Mouse (Mus musculus) forebrain, embryonic 15.5 days (tissue): Measurements from ENCODE around the gene Swi5. TPM values are rescaled to one million over a fixed set of nuclear protein-coding genes. Genes with fewer than 3 reads are reported as not detected.

Source experiments
- ATAC-seq: fragments of 200-750 bp; cut with Nextera tagmentation; replicated peaks from 2 replicates; pipeline ENCODE4 v1.8.0; 2017; ENCODE audit warnings: mild to moderate bottlenecking, moderate TSS enrichment, moderate library complexity
- H3K27ac ChIP-seq: fragments of 300-500 bp; sonication (generic); replicated peaks from 2 replicates; pipeline ENCODE4 v1.5.1; 2015; ENCODE audit warnings: mild to moderate bottlenecking, inconsistent platforms
- H3K27me3 ChIP-seq: fragments of 300-500 bp; sonication (generic); 2 replicates; pipeline ENCODE4 v1.6.1; 2015; ENCODE audit warnings: inconsistent platforms
- H3K36me3 ChIP-seq: fragments of 300-500 bp; sonication (generic); 2 replicates; pipeline ENCODE4 v1.6.1; 2015; ENCODE audit warnings: mild to moderate bottlenecking, inconsistent platforms
- H3K4me1 ChIP-seq: fragments of 300-500 bp; sonication (generic); 2 replicates; pipeline ENCODE4 v1.6.1; 2015; ENCODE audit warnings: inconsistent platforms
- H3K4me2 ChIP-seq: fragments of 300-500 bp; sonication (generic); replicated peaks from 2 replicates; pipeline ENCODE4 v1.6.1; 2015; ENCODE audit warnings: mild to moderate bottlenecking, inconsistent platforms
- H3K4me3 ChIP-seq: fragments of 300-500 bp; sonication (generic); 2 replicates; pipeline ENCODE4 v1.5.1; 2015; ENCODE audit warnings: mild to moderate bottlenecking, inconsistent platforms
- H3K9ac ChIP-seq: fragments of 300-500 bp; sonication (generic); replicated peaks from 2 replicates; pipeline ENCODE4 v1.6.1; 2015; ENCODE audit warnings: mild to moderate bottlenecking, inconsistent platforms
- H3K9me3 ChIP-seq: fragments of 300-500 bp; sonication (generic); 2 replicates; pipeline ENCODE4 v1.6.1; 2016; ENCODE audit warnings: inconsistent platforms
- WGBS: fragments of 180-500 bp; shearing (Covaris S2); methylation state at CpG from one replicate; pipeline ENCODE4 v1.1.7; 2015; ENCODE audit warnings: mixed read lengths; 5-methylcytosine and 5-hydroxymethylcytosine counted together
- polyA plus RNA-seq: library from polyadenylated mRNA; unstranded; fragments of >200 nt; fragmentation: Nextera tagmentation; extraction: Ambion mirVana; gene quantifications from 2 replicates; pipeline ENCODE4 v1.2.1, GENCODE M21; 2015

The Swi5 gene
- polyA plus RNA-seq, 1 experiment from 2014 or later: 369 TPM

DNA sequence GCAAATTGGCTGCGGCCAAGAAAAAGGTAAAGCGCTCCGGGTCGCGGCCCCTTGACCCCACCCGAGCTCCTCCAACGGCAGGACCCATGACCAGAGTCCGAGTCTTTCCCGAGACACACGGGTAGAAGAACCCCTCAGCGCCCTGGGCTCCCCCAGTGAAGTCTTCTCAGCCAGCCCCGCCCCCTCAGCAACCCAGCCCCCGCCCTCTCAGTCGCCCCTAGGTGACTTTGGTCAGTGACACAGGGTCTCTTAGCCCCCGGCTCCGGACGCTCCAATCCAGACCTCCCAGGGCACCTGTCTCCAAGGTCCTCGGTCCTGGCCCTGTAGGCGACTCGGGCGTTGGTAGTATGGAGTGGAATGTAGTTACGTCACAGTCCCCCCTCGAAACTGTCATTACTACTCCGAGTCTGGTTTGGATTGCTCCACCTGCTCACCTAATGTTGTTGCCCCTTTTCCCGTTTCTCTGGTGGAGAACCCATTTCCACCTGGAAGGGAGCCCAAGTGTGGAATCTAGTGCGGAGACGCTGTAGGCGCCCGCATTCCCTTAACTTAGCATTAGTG lies 576 bp upstream of the Swi5 start:
- Histone ChIP-seq H3K4me3 (peak overlapping the region; percentile 89), H3K4me1 (peaks cover 28% of the 10 kb centered on the region), H3K27me3 (no peaks in the 10 kb centered on the region), H3K36me3 (peaks cover 24% of the 10 kb centered on the region), H3K9ac (peak overlapping the region; percentile 94), H3K4me2 (peak overlapping the region; percentile 87), H3K27ac (peak overlapping the region; percentile 63), H3K9me3 (no peaks in the 10 kb centered on the region)
- ATAC-seq: peak; percentile 50
- 3% methylated on average over 28 of the region's 29 CpGs for WGBS

DNA sequence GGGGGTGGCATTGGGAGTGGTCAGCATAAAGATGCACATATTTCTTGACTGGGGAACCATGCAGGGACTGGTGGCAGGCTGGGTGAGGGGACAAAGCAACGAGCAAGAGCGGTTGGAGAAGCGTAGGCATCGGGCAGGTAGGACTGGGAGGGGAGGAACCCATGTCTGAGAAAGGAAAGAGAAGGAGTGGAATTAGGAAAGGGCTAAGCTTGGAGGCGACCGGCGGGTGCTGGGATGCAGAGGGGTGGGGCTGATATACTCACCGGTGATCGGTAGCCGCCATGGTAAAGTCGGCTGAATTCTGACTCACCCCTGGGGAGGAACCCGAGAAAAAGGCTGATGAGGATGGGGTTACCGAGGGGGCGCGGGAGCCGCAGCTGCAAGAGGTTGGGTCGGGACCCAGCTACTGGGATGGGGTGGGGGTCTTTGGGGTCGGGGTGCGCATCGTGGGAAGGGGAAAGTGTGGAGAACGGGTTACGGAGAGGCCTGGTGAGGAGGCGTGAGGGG lies 488 bp downstream of the Swi5 start, which contains the start of gene Golga2:
TSS of gene Golga2 (plus strand) at position 51 of the 507 bp plus-strand sequence.
- Histone ChIP-seq H3K4me2 (peak within 1 kb of the TSS; percentile 91), H3K9me3 (no peaks in the 10 kb centered on the region), H3K36me3 (peaks cover 28% of the 10 kb centered on the region), H3K27me3 (no peaks in the 10 kb centered on the region), H3K4me3 (peak within 1 kb of the TSS; percentile 89), H3K4me1 (peaks cover 28% of the 10 kb centered on the region), H3K27ac (peak within 1 kb of the TSS; percentile 68), H3K9ac (peak within 1 kb of the TSS; percentile 94)
- no peak; the same call in 1 of the 2 replicates for ATAC-seq
- under 1% methylated on average over 23 of the region's 23 CpGs for WGBS

DNA sequence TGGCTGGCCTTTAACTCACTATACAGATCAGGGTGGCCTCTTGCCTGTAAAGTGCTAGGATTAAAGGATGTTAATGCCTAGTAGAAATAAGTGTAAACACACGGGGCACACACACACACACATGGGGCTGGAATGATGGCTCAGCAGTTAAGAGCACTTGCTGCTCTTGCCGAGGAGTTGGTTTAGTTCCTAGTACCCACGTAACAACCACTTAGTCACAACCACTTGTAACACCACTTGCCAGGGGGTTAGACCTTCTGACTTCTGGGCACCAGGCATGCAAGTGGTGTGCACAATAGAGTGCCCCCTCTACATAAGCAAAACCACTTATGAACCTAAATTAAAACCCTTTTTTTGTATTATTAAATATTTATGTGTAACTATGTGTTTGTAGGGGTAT lies 3.9 kb downstream of the Swi5 start:
- no peak overlapping the region for H3K27ac ChIP-seq
- WGBS: 94% methylated on average over 3 of the region's 3 CpGs
- H3K27me3 ChIP-seq: no peaks in the 10 kb centered on the region
- no peak for ATAC-seq
- H3K4me1 ChIP-seq: peaks cover 22% of the 10 kb centered on the region
- H3K9me3 ChIP-seq: no peaks in the 10 kb centered on the region
- H3K9ac ChIP-seq: no peak overlapping the region
- peaks cover 57% of the 10 kb centered on the region for H3K36me3 ChIP-seq
- no peak overlapping the region for H3K4me3 ChIP-seq
- H3K4me2 ChIP-seq: no peak overlapping the region

DNA sequence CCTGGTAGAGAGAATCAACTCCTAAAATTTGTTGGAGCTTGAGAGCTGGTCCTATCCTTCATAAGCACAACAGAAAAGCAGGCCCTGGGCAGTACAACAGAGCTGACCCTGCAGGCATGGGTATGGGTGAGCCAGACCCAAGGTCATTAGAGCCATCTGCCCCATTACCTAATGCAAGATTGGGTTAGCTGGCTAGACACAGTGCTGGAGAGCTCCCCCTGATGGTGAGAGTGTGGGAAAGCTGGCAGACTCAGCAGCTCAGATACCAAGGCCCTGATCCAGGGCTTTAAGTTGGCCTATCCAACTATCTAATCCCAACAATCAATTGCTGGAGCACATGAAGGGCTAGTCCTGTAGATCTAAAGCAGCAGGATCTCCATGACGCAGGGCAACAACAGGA lies 5.1 kb downstream of the Swi5 start:
- Histone ChIP-seq H3K9ac (no peak overlapping the region), H3K4me1 (peaks cover 18% of the 10 kb centered on the region), H3K9me3 (no peaks in the 10 kb centered on the region), H3K4me3 (no peak overlapping the region), H3K4me2 (no peak overlapping the region), H3K36me3 (peaks cover 69% of the 10 kb centered on the region), H3K27me3 (no peaks in the 10 kb centered on the region), H3K27ac (no peak overlapping the region)
- 91% methylated on average over 1 of the region's 1 CpGs for WGBS
- ATAC-seq: no peak

DNA sequence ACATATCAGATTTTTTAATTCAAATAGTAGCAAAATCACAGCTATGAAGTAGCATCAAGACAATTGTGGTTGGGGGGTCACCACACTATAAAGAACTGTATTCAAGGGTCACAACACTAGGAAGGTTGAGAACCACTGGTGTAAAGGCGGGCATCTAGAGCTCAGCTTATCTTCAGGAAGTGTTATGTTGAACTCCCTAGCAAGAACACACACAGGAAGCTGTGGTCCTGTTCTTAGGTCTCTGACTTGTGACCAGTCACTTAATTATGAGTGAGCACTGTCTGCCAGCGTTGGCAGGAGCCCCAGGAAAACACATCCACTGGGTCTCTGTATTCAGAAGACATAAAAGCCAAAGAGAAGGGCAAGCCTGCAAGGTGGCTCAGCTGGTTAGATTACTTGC lies 5.6 kb downstream of the Swi5 start:
- ATAC-seq: no peak
- H3K4me3 ChIP-seq: no peak overlapping the region
- peaks cover 73% of the 10 kb centered on the region for H3K36me3 ChIP-seq
- H3K4me2 ChIP-seq: no peak overlapping the region
- H3K4me1 ChIP-seq: peaks cover 17% of the 10 kb centered on the region
- WGBS: 93% methylated on average over 2 of the region's 2 CpGs
- H3K27ac ChIP-seq: no peak overlapping the region
- H3K27me3 ChIP-seq: no peaks in the 10 kb centered on the region
- H3K9me3 ChIP-seq: no peaks in the 10 kb centered on the region
- H3K9ac ChIP-seq: no peak overlapping the region

DNA sequence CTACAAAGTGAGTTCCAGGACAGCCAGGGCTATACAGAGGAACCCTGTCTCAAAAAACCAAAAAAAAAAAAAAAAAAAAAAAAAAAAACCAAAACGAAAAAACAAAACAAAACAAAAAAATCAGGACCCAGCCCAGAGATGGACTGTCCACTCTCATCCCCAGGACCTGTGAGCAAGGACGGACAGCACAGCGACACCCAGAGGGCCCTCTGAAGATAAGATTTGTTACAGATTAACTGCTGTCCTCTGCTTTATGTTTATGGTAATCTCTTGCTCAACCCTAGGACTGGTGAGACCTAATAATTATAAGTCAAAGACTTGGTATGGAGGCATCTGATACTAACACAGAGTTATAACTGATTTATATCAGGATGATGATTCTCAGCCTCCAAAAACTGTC lies 12.1 kb downstream of the Swi5 start:
- Histone ChIP-seq H3K4me2 (no peak overlapping the region), H3K4me3 (no peak overlapping the region), H3K36me3 (peaks cover 35% of the 10 kb centered on the region), H3K9ac (no peak overlapping the region), H3K9me3 (no peaks in the 10 kb centered on the region), H3K27ac (no peak overlapping the region), H3K4me1 (no peaks in the 10 kb centered on the region), H3K27me3 (no peaks in the 10 kb centered on the region)
- 88% methylated on average over 3 of the region's 3 CpGs for WGBS
- ATAC-seq: no peak

DNA sequence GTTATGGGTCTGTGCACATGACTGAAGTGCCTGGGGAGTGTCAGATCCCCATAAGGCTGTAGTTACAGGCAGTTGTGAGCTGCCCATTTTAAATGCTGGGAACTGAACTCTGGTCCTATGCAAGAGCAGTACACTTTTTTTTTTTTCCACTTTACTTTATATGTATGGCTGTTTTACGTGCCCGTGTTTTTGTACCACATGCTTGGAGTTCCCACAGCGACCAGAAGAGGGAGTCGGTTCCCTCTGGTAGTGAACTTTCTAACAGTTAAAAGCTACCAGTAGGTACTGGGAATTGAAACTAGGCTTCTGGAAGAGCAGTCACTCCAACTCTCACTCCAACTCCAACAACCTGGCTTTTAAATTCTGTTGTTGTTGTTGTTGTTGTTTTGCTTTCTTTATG lies 27.2 kb downstream of the Swi5 start:
- peaks cover 14% of the 10 kb centered on the region for H3K4me1 ChIP-seq
- H3K27me3 ChIP-seq: no peaks in the 10 kb centered on the region
- H3K9ac ChIP-seq: no peak overlapping the region
- ATAC-seq: 0 out of 2 replicates have a peak, but pooled peaks have one; percentile 5
- H3K27ac ChIP-seq: no peak overlapping the region
- H3K36me3 ChIP-seq: peaks cover 23% of the 10 kb centered on the region
- no peaks in the 10 kb centered on the region for H3K9me3 ChIP-seq
- peak overlapping the region; percentile 79; the same call in 1 of the 2 replicates for H3K4me2 ChIP-seq
- WGBS: 32% methylated on average over 4 of the region's 4 CpGs
- H3K4me3 ChIP-seq: peak overlapping the region; percentile 83; the same call in 1 of the 2 replicates

DNA sequence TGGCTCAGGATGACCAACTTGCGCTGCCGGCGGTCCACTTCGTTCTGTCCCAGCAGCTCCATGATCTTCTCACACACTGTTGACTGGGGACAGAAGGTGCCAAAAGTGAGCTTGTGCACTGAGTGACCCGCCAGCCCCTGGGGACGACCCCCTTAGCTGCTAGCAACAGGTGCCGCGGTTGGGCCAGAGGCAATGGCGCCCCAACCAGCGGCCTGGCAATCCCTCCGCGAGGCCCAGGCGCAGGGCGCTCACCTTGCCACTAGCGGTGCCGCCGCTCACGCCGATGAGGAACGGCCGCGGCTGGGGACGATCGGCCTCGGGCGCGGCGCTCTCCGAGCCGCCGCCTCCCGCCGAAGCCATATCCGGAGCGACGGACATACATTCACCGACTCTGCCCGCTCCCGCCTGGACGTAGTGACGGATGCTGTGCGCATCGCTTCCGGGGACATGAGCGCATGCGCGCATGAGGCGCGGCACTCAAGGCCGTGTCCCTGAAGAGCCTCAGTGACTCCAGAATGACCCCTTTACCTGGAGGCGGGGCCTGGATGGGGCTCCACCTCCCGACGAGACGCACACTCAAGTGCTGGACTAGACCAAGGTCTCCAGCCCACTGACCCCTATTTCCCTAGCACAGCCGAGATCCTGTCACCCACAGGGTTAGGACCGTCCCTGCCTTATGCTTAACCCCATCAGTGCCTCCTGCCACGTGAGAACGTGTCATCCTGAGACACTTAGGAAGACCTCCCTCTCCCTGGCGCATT lies 28.0 kb downstream of the Swi5 start, which contains the start of gene Uck1:
TSS of gene Uck1 (minus strand) at position 503 of the 761 bp plus-strand sequence.
- peak within 1 kb of the TSS; percentile 81 for H3K9ac ChIP-seq
- no peaks in the 10 kb centered on the region for H3K27me3 ChIP-seq
- peak; percentile 96 for ATAC-seq
- peaks cover 14% of the 10 kb centered on the region for H3K4me1 ChIP-seq
- WGBS: 1% methylated on average over 59 of the region's 59 CpGs
- peaks cover 23% of the 10 kb centered on the region for H3K36me3 ChIP-seq
- H3K27ac ChIP-seq: peak within 1 kb of the TSS; percentile 60
- peak within 1 kb of the TSS; percentile 83 for H3K4me3 ChIP-seq
- H3K9me3 ChIP-seq: no peaks in the 10 kb centered on the region
- H3K4me2 ChIP-seq: peak within 1 kb of the TSS; percentile 79

DNA sequence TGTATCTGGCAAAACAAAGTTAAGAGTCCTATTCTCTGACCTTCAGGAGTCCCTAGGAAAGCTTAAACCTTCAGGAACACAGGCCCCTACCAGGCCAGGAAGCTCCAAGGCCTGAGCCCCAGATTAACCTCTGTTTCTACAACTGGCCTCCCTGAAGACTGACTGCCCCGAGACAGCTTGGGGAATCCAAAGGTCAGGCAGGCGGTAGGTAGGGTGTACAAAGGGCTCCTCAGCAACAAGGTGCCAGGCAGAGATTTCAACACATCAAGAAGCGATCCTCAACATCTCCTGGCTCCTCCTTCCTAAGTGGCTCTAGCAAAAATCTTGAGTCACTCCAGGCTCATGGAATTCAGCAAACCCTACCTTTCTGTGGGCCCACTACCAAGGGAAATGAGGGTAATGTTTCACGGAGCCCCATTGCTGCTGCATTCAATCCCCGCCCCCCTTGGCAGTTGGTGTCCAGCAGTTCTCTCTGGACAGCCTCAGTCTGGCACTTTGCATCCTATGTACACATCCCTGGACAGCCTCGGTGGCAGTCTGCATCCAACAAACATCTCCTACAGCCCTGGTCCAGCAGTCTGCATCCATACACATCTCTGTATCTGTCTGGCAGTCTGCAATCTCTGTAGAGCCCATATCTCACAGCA lies 28.9 kb downstream of the Swi5 start:
- Histone ChIP-seq H3K9ac (peak overlapping the region; percentile 81), H3K27ac (no peak overlapping the region), H3K4me3 (peak overlapping the region; percentile 83), H3K27me3 (no peaks in the 10 kb centered on the region), H3K9me3 (no peaks in the 10 kb centered on the region), H3K4me1 (peaks cover 14% of the 10 kb centered on the region), H3K36me3 (peaks cover 31% of the 10 kb centered on the region), H3K4me2 (peak overlapping the region; percentile 79)
- no peak for ATAC-seq
- 56% methylated on average over 6 of the region's 6 CpGs for WGBS

DNA sequence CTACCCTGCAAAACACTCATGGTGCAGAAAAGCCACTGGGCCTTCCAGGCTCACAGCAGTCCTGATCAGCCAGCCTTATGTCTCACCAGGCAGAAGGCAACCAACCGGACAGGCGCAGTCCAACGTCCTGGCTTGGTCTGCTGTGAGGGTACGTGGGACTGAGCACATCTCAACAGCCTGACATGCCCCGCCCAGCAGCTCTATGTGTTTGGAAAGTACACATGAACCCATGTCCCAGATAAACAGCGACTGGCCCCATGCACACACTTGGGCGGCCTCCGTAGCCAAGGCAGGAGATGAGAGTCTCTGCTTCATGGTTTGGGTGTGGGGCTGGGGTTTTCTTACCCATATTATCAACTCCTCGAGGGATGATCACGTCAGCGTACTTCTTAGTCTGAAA lies 31.6 kb downstream of the Swi5 start:
- Histone ChIP-seq H3K27ac (no peak overlapping the region), H3K9me3 (no peaks in the 10 kb centered on the region), H3K4me2 (no peak overlapping the region), H3K4me3 (no peak overlapping the region), H3K27me3 (no peaks in the 10 kb centered on the region), H3K36me3 (peaks cover 52% of the 10 kb centered on the region), H3K9ac (no peak overlapping the region), H3K4me1 (peaks cover 14% of the 10 kb centered on the region)
- WGBS: 93% methylated on average over 11 of the region's 11 CpGs
- no peak for ATAC-seq

DNA sequence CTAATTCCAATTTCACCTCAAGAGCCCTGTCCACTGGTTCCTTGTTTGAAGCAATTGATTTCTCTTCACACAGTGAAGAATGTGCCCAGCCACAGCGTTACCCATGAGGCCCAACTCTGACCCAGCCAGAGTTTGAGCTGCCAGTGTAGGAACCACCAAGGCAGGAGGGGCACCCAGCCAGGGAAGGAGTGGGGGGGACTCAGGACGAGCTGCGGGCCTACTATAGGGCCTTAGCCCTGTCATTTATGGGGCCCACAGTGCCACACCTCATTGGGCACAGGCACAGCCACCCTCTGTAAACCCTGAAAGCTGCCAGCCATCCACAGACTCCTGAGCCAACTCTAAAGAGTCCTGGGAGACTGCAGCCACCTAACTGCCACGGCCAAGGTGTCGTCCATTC lies 33.3 kb downstream of the Swi5 start:
- no peak overlapping the region for H3K9ac ChIP-seq
- H3K27me3 ChIP-seq: no peaks in the 10 kb centered on the region
- H3K4me3 ChIP-seq: no peak overlapping the region
- peaks cover 59% of the 10 kb centered on the region for H3K36me3 ChIP-seq
- H3K4me2 ChIP-seq: no peak overlapping the region
- no peaks in the 10 kb centered on the region for H3K9me3 ChIP-seq
- peaks cover 10% of the 10 kb centered on the region for H3K4me1 ChIP-seq
- 92% methylated on average over 5 of the region's 5 CpGs for whole genome bisulfite sequencing
- no peak for ATAC-seq
- H3K27ac ChIP-seq: no peak overlapping the region

DNA sequence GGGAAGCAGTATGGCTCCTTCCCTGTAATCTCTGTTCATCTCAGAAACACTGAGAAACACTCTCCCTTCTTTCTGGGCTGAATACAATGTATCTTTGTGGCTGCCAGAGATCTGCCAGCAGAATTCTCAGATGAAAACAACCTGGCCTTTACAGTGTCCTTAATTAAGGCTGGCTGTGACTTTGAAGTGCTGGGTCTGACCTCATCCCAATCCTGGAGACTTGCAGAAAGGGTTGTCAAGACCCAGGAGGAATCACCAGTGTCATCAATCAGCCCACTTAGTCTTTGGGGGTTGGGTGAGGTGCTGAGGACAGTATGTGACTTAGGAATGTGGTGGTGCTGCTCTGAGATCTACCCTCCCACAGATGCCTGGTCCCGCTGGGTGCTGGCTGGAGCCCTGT lies 34.5 kb downstream of the Swi5 start:
- no peak overlapping the region for H3K9ac ChIP-seq
- ATAC-seq: no peak
- no peak overlapping the region for H3K4me3 ChIP-seq
- H3K9me3 ChIP-seq: no peaks in the 10 kb centered on the region
- no peak overlapping the region for H3K27ac ChIP-seq
- H3K36me3 ChIP-seq: peaks cover 65% of the 10 kb centered on the region
- no peaks in the 10 kb centered on the region for H3K4me1 ChIP-seq
- no peaks in the 10 kb centered on the region for H3K27me3 ChIP-seq
- H3K4me2 ChIP-seq: no peak overlapping the region
- 95% methylated on average over 1 of the region's 1 CpGs for WGBS
